Mouse (Mus musculus) heart, embryonic 13.5 days (tissue): ENCODE measurements at regions not wholly inside any gene's neighbourhood (a gene's known extent, or its start where the extent isn't known, plus 50 kb on each side); places are given as distances from the start of the nearest gene placed in this dataset.

Experiments
- ATAC-seq: fragments of 200-750 bp; cut with Nextera tagmentation; 2 replicates; pipeline ENCODE4 v1.8.0; 2017; ENCODE audit warnings: moderate TSS enrichment; ENCODE audit not compliant: insufficient number of reproducible peaks, low FRiP score, low TSS enrichment; ENCODE audit errors: extremely low read depth
- H3K27ac ChIP-seq: fragments of 300-500 bp; sonication (generic); replicated peaks from 2 replicates; pipeline ENCODE4 v1.5.1; 2015; ENCODE audit warnings: moderate library complexity, mild to moderate bottlenecking, inconsistent platforms
- H3K27me3 ChIP-seq: fragments of 300-500 bp; sonication (generic); replicated peaks from 2 replicates; pipeline ENCODE4 v1.6.1; 2015; ENCODE audit warnings: mild to moderate bottlenecking, inconsistent platforms
- H3K36me3 ChIP-seq: fragments of 300-500 bp; sonication (generic); 2 replicates; pipeline ENCODE4 v1.6.1; 2015; ENCODE audit warnings: mild to moderate bottlenecking, inconsistent platforms
- H3K4me1 ChIP-seq: fragments of 300-500 bp; sonication (generic); 2 replicates; pipeline ENCODE4 v1.6.1; 2015; ENCODE audit warnings: inconsistent platforms
- H3K4me2 ChIP-seq: fragments of 300-500 bp; sonication (generic); 2 replicates; pipeline ENCODE4 v1.6.1; 2015; ENCODE audit warnings: inconsistent platforms, mild to moderate bottlenecking, moderate library complexity
- H3K4me3 ChIP-seq: fragments of 300-500 bp; sonication (generic); 2 replicates; pipeline ENCODE4 v1.5.1; 2015; ENCODE audit warnings: moderate library complexity, mild to moderate bottlenecking, inconsistent platforms
- H3K9ac ChIP-seq: fragments of 300-500 bp; sonication (generic); 2 replicates; pipeline ENCODE4 v1.6.1; 2015; ENCODE audit warnings: inconsistent platforms, mild to moderate bottlenecking, moderate library complexity
- H3K9me3 ChIP-seq: fragments of 300-500 bp; sonication (generic); 2 replicates; pipeline ENCODE4 v1.6.1; 2016; ENCODE audit warnings: inconsistent platforms
- WGBS: fragments of 180-500 bp; shearing (Covaris S2); methylation state at CpG from one replicate; pipeline ENCODE4 v1.1.7; 2015; ENCODE audit warnings: mixed read lengths; 5-methylcytosine and 5-hydroxymethylcytosine counted together

GRCm38 (mm10) chr3:73435241-73435640 is 273.0 kb downstream of the Bche start:
- WGBS: 10% methylated on average over 2 of the region's 2 CpGs

GRCm38 (mm10) chr3:73434331-73434730 is 273.9 kb downstream of the Bche start:
- H3K27ac ChIP-seq: no peak overlapping the region
- no peaks in the 10 kb centered on the region for H3K9me3 ChIP-seq
- no peaks in the 10 kb centered on the region for H3K27me3 ChIP-seq
- H3K4me1 ChIP-seq: no peaks in the 10 kb centered on the region
- 51% methylated on average over 1 of the region's 1 CpGs for WGBS
- H3K36me3 ChIP-seq: no peaks in the 10 kb centered on the region
- H3K9ac ChIP-seq: no peak overlapping the region
- H3K4me3 ChIP-seq: no peak overlapping the region
- no peak overlapping the region for H3K4me2 ChIP-seq
- ATAC-seq: no peak

More at GRCm38 (mm10) chr3:73435241-73435640, 273.0 kb downstream of the Bche start:
- H3K9ac ChIP-seq: no peak overlapping the region
- no peaks in the 10 kb centered on the region for H3K36me3 ChIP-seq
- no peak overlapping the region for H3K4me2 ChIP-seq
- no peaks in the 10 kb centered on the region for H3K27me3 ChIP-seq
- no peak for ATAC-seq
- no peaks in the 10 kb centered on the region for H3K4me1 ChIP-seq
- no peaks in the 10 kb centered on the region for H3K9me3 ChIP-seq
- H3K4me3 ChIP-seq: no peak overlapping the region
- H3K27ac ChIP-seq: no peak overlapping the region

GRCm38 (mm10) chr3:73409929-73410522 is 298.2 kb downstream of the Bche start:
- H3K9me3 ChIP-seq: no peaks in the 10 kb centered on the region
- no peaks in the 10 kb centered on the region for H3K36me3 ChIP-seq
- H3K4me1 ChIP-seq: no peaks in the 10 kb centered on the region
- ATAC-seq: no peak
- WGBS: 71% methylated on average over 4 of the region's 4 CpGs
- H3K27ac ChIP-seq: no peak overlapping the region
- H3K4me3 ChIP-seq: no peak overlapping the region
- H3K9ac ChIP-seq: no peak overlapping the region
- H3K4me2 ChIP-seq: no peak overlapping the region
- H3K27me3 ChIP-seq: no peaks in the 10 kb centered on the region

- no peak for ATAC-seq
- H3K4me3 ChIP-seq: no peak overlapping the region
- no peaks in the 10 kb centered on the region for H3K27me3 ChIP-seq
- WGBS: 56% methylated on average over 4 of the region's 4 CpGs
- no peak overlapping the region for H3K27ac ChIP-seq
- H3K4me1 ChIP-seq: peaks cover 4% of the 10 kb centered on the region
- H3K9ac ChIP-seq: no peak overlapping the region
- no peaks in the 10 kb centered on the region for H3K36me3 ChIP-seq
- H3K9me3 ChIP-seq: no peaks in the 10 kb centered on the region
- no peak overlapping the region for H3K4me2 ChIP-seq
These were observed 306.8 kb downstream of the Bche start for GRCm38 (mm10) chr3:73401395-73401794.

DNA sequence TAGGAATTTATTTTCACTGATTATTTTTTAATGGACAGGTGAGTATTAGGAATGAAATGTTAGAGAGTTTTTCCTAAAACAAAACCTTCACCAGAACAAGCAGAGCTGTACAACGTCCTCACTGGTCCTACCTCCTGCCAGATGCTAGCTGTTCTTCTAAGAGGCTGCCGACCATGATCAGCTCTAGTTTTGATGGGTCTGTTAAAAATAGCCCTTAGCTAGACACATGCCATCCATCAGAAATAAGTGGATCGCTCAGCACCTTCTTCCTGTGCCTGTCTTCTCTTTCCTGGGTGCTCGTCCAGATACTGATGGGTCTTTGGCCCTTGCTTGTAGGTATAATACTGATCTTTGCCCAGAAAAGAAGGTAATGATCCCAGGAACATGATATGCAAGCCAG is 312.4 kb downstream of the Bche start:
- Histone ChIP-seq H3K27ac (no peak overlapping the region), H3K4me2 (peak overlapping the region; percentile 43), H3K9ac (no peak overlapping the region), H3K9me3 (no peaks in the 10 kb centered on the region), H3K27me3 (no peaks in the 10 kb centered on the region), H3K4me1 (peaks cover 18% of the 10 kb centered on the region), H3K36me3 (no peaks in the 10 kb centered on the region), H3K4me3 (no peak overlapping the region)
- WGBS: 29% methylated on average over 4 of the region's 4 CpGs
- ATAC-seq: no peak

DNA sequence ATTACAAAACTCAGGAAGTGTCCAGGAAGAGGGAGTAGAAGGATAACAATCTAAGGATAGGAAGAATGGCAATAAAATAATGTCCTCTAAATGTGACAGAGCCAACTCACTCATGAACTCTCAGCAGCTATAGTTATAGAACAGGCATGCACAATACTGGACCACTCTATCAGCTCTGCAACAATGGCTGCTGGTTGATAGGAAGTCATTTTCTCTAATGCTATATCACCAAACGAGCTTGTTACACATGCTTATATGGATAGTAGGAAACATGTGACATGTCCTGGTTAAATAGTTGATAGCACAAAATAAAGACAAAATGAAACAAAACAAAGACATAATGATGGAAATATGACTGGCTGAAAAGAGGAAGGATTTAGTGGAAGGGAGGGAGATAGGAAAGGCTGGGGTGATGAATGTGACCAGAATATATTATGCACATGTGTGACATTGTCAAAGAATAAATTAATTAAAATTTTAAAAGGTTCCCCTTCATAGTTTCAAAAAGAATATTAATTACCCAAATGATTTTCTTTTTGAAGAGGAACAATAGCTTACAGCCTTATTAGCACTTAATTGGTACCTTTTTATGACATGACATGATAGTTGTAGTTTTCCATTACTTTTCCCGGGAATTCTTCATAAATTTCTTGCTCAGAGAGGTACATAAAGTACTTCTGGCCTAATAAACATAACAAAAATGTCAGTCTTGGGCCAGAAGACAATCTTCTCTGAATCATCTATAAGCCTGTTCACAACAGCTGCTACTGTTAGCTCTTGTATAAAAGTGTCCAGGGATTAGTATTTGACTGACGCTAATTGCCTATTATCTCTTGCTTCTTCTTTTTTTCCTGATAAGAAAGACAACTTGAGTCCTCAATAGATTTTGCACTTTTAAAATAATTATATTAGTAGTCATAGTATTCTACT is 318.2 kb downstream of the Bche start:
- Histone ChIP-seq H3K4me2 (no peak overlapping the region), H3K27me3 (no peaks in the 10 kb centered on the region), H3K9me3 (no peaks in the 10 kb centered on the region), H3K36me3 (no peaks in the 10 kb centered on the region), H3K4me3 (no peak overlapping the region), H3K4me1 (peaks cover under 1% of the 10 kb centered on the region; the same call in 1 of the 2 replicates), H3K9ac (no peak overlapping the region), H3K27ac (no peak overlapping the region)
- ATAC-seq: no peak
- WGBS: 67% methylated on average over 3 of the region's 3 CpGs

- no peak overlapping the region for H3K4me2 ChIP-seq
- H3K9ac ChIP-seq: no peak overlapping the region
- H3K36me3 ChIP-seq: no peaks in the 10 kb centered on the region
- ATAC-seq: no peak
- no peaks in the 10 kb centered on the region for H3K4me1 ChIP-seq
- no peak overlapping the region for H3K27ac ChIP-seq
- H3K9me3 ChIP-seq: no peaks in the 10 kb centered on the region
- no peak overlapping the region for H3K4me3 ChIP-seq
- H3K27me3 ChIP-seq: no peaks in the 10 kb centered on the region
- WGBS: 24% methylated on average over 1 of the region's 1 CpGs
These were observed 297.4 kb upstream of the Slitrk3 start for GRCm38 (mm10) chr3:73354861-73355496.

DNA sequence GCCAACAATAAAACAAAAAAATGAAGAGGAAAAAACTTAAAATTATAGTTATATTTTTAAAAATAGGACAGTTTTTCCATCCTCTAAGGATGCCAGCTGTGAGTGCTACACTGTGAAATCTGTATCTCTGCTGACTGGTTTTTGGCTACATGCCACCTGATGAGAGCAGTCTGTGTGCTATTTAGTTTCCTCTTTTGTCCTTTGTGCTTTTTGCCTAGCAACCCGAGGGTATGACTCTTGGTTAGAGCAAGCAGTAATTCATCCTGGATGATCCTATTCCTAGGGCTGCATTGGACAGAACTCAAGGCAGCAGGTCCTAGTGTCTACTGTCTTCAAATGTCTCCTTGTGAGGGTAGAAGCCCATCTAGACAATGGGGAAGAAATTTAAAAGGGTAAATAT is 285.6 kb upstream of the Slitrk3 start:
- Histone ChIP-seq H3K9me3 (no peaks in the 10 kb centered on the region), H3K4me2 (no peak overlapping the region), H3K36me3 (no peaks in the 10 kb centered on the region), H3K27me3 (no peaks in the 10 kb centered on the region), H3K4me1 (no peaks in the 10 kb centered on the region), H3K4me3 (no peak overlapping the region), H3K27ac (no peak overlapping the region), H3K9ac (no peak overlapping the region)
- WGBS: 18% methylated on average over 1 of the region's 1 CpGs
- ATAC-seq: no peak

GRCm38 (mm10) chr3:73339730-73340129 is 282.1 kb upstream of the Slitrk3 start:
- H3K4me2 ChIP-seq: no peak overlapping the region
- no peaks in the 10 kb centered on the region for H3K27me3 ChIP-seq
- no peaks in the 10 kb centered on the region for H3K9me3 ChIP-seq
- no peaks in the 10 kb centered on the region for H3K36me3 ChIP-seq
- no peak for ATAC-seq
- 68% methylated on average over 2 of the region's 2 CpGs for WGBS
- H3K4me1 ChIP-seq: no peaks in the 10 kb centered on the region
- no peak overlapping the region for H3K9ac ChIP-seq
- H3K4me3 ChIP-seq: no peak overlapping the region
- no peak overlapping the region for H3K27ac ChIP-seq

GRCm38 (mm10) chr3:73323214-73323613 is 265.6 kb upstream of the Slitrk3 start:
- ATAC-seq: no peak
- H3K4me3 ChIP-seq: no peak overlapping the region
- WGBS: 51% methylated on average over 1 of the region's 1 CpGs
- H3K4me1 ChIP-seq: peaks cover 7% of the 10 kb centered on the region; the same call in 1 of the 2 replicates
- no peak overlapping the region for H3K4me2 ChIP-seq
- H3K9me3 ChIP-seq: no peaks in the 10 kb centered on the region
- H3K9ac ChIP-seq: no peak overlapping the region
- H3K27ac ChIP-seq: no peak overlapping the region; the same call in 1 of the 2 replicates
- no peaks in the 10 kb centered on the region for H3K36me3 ChIP-seq
- no peaks in the 10 kb centered on the region for H3K27me3 ChIP-seq
